Mouse (Mus musculus) neural tube, embryonic 11.5 days (tissue): ENCODE measurements around the gene Krt79. TPM values are rescaled to one million over a fixed set of nuclear protein-coding genes. Genes with fewer than 3 reads are reported as not detected.

Experiments
- ATAC-seq: fragments of 200-750 bp; cut with Nextera tagmentation; 2 replicates; pipeline ENCODE4 v1.8.0; 2017; ENCODE audit warnings: moderate number of reproducible peaks, mild to moderate bottlenecking, moderate TSS enrichment, moderate library complexity; ENCODE audit not compliant: insufficient read depth, low FRiP score, low TSS enrichment
- DNase-seq: peaks from one replicate; pipeline ENCODE4 v3.0.0-alpha.2; 2015; ENCODE audit warnings: low spot score
- H3K27ac ChIP-seq: fragments of 300-500 bp; sonication (generic); 2 replicates; pipeline ENCODE4 v1.5.1; 2014; ENCODE audit warnings: low read depth, mild to moderate bottlenecking, low read length
- H3K27me3 ChIP-seq: fragments of 300-500 bp; sonication (generic); 2 replicates; pipeline ENCODE4 v1.6.1; 2014; ENCODE audit warnings: mild to moderate bottlenecking, low read length, mixed read lengths; ENCODE audit not compliant: control insufficient read depth, insufficient read depth
- H3K36me3 ChIP-seq: fragments of 300-500 bp; sonication (generic); 2 replicates; pipeline ENCODE4 v1.6.1; 2014; ENCODE audit warnings: mild to moderate bottlenecking, low read length, moderate library complexity, mixed read lengths; ENCODE audit not compliant: control insufficient read depth, insufficient read depth
- H3K4me1 ChIP-seq: fragments of 300-500 bp; sonication (generic); 2 replicates; pipeline ENCODE4 v1.6.1; 2014; ENCODE audit warnings: low read length, mixed read lengths; ENCODE audit not compliant: control insufficient read depth, insufficient read depth
- H3K4me2 ChIP-seq: fragments of 300-500 bp; sonication (generic); 2 replicates; pipeline ENCODE4 v1.6.1; 2014; ENCODE audit warnings: low read depth, mild to moderate bottlenecking, moderate library complexity
- H3K4me3 ChIP-seq: fragments of 300-500 bp; sonication (generic); 2 replicates; pipeline ENCODE4 v1.5.1; 2014; ENCODE audit warnings: low read depth, low read length
- H3K9ac ChIP-seq: fragments of 300-500 bp; sonication (generic); 2 replicates; pipeline ENCODE4 v1.6.1; 2014; ENCODE audit warnings: mild to moderate bottlenecking, low read length
- H3K9me3 ChIP-seq: fragments of 300-500 bp; sonication (generic); 2 replicates; pipeline ENCODE4 v1.6.1; 2016; ENCODE audit warnings: low read length; ENCODE audit not compliant: control insufficient read depth
- WGBS: fragments of 180-500 bp; shearing (Covaris S2); extraction: QIAGEN DNeasy Blood & Tissue Kit; methylation state at CpG from one replicate; pipeline ENCODE4 v1.1.7; 2014; 5-methylcytosine and 5-hydroxymethylcytosine counted together
- polyA plus RNA-seq: library from polyadenylated mRNA; unstranded; fragments of >200 nt; fragmentation: Nextera tagmentation; extraction: Ambion mirVana; gene quantifications from 2 replicates; pipeline ENCODE4 v1.2.1, GENCODE M21; 2014

The Krt79 gene
- polyA plus RNA-seq, 1 experiment from 2014 or later, result 0.21 TPM

DNA sequence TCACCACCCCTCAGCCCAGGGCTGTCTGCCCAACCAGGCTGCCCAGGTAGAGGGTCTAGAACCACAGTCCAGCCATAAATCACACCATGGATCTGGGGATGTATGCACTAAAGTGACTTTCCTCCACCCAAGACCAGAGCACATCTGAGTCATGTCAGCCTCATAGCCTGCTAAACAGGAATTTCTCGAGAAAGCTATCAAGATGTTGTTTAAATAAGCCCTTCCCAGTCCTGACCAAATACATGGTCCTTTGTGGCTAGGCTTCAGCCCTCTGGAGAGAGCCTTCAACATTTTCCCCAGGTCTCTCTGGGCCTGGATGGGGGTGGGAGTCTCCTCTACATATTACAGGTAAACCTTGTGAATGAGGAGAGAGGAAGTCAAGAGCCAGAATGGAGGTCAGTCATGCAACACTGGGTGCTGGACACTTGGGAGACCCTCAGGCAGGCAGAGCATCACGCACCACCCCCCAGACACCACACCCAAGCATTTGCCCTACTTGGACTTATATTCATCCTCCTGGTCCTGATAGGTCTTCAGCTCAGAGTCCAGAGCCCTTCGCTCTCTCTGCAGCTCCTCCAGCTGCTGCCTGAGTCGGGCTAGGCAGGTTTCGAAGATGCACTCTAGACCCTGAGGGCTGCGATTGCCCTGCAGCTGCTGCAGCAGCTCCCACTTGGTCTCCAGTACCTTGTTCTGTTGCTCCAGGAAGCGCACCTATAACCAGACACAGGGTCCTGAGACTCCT, 12.8 kb upstream of the Krt79 start:
- WGBS, result 86% methylated on average over 7 of the region's 7 CpGs
- DNase-seq, result no peak
- Histone ChIP-seq H3K4me1 (no peaks in the 10 kb centered on the region), H3K36me3 (no peaks in the 10 kb centered on the region), H3K4me2 (no peak overlapping the region), H3K4me3 (no peak overlapping the region), H3K27ac (no peak overlapping the region), H3K9me3 (no peaks in the 10 kb centered on the region), H3K9ac (no peak overlapping the region), H3K27me3 (no peaks in the 10 kb centered on the region)
- ATAC-seq, result no peak

DNA sequence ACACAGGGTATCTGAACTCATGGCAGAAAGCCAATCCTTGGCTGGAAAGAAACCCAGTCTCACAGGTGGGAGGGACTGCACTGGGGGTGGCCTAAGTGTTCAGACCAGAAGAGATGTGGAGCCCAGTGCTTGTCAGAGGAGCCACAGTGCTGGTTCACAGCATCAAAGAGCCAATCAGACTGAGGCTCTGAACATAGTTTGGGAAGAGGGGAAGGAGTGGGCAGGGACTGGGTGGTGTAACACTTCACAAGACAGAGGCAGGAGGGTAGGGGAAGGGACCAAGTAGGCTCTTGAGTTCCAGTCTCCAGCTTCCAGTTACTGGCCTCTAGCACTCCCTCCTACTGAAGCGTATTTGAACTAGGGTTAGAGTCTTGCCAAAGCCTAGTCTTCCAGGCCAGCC, 5.3 kb upstream of the Krt79 start:
- no peak overlapping the region for H3K4me3 ChIP-seq
- ATAC-seq, result no peak
- 95% methylated on average over 1 of the region's 1 CpGs for WGBS
- H3K4me1 ChIP-seq, result no peaks in the 10 kb centered on the region
- no peaks in the 10 kb centered on the region for H3K9me3 ChIP-seq
- no peaks in the 10 kb centered on the region for H3K36me3 ChIP-seq
- H3K27me3 ChIP-seq, result no peaks in the 10 kb centered on the region
- DNase-seq, result no peak
- H3K9ac ChIP-seq, result no peak overlapping the region
- H3K4me2 ChIP-seq, result no peak overlapping the region
- no peak overlapping the region for H3K27ac ChIP-seq

DNA sequence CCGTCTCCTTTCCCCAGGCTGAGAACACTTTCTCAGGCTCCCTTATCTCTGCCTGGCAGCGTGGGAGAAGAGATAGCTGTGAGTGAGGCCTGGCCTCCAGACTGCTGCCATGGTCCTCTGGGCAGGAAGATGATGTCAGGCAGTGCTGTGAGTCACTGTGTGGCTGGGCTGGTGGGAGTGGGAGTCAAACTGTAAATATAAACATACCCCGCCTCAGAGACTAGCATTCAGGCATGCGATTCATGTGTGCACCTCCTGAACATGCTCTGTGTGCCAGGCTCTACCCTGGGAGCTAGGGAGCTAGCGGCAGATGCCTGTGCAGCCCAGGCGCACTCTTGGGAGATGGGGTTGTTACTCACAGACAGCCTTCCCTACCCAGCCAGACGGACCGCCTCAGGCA, 1.8 kb upstream of the Krt79 start:
- Histone ChIP-seq H3K27ac (no peak overlapping the region), H3K4me2 (no peak overlapping the region), H3K4me1 (no peaks in the 10 kb centered on the region), H3K27me3 (no peaks in the 10 kb centered on the region), H3K9me3 (no peaks in the 10 kb centered on the region), H3K36me3 (no peaks in the 10 kb centered on the region), H3K9ac (no peak overlapping the region), H3K4me3 (no peak overlapping the region)
- 69% methylated on average over 8 of the region's 8 CpGs for whole genome bisulfite sequencing
- no peak for ATAC-seq
- no peak for DNase-seq

DNA sequence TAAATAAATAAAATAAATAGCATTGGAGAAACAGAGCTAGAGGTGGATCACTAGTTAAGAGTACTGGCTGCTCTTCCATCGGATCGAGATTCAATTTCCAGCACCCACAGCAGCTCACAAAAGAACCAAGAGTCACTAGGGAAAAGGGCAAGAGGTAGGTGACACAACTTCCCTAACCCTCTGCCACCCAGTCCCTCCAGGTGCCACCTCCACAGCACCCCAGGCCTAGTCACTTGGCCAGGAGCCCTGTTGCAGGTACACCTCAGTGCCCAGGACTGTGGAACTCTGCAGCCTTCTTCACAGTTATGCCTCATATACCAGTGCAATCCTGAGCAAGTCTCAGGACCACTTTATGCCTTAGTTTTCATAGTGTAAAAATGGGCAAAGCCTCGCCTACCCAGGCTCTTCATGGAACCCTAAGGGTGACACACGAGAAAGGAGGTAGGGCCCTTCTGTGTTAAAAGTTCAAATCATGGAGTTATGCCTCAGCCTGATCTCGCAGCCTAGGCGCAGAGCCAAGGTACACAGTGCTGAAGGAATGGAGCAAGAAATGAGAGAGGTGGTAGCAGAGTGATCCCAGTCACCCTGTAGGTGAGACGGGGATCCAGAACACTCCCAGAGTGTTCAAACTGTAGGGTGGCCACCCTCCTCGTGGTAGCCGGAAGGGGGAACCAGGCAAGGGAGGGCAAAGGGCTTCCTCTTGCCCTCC, 1.4 kb downstream of the Krt79 start:
- H3K4me3 ChIP-seq, result no peak overlapping the region
- no peaks in the 10 kb centered on the region for H3K36me3 ChIP-seq
- H3K27me3 ChIP-seq, result no peaks in the 10 kb centered on the region
- no peak for DNase-seq
- no peak overlapping the region for H3K4me2 ChIP-seq
- H3K27ac ChIP-seq, result no peak overlapping the region
- ATAC-seq, result no peak
- 91% methylated on average over 9 of the region's 9 CpGs for WGBS
- no peaks in the 10 kb centered on the region for H3K4me1 ChIP-seq
- H3K9ac ChIP-seq, result no peak overlapping the region
- no peaks in the 10 kb centered on the region for H3K9me3 ChIP-seq

DNA sequence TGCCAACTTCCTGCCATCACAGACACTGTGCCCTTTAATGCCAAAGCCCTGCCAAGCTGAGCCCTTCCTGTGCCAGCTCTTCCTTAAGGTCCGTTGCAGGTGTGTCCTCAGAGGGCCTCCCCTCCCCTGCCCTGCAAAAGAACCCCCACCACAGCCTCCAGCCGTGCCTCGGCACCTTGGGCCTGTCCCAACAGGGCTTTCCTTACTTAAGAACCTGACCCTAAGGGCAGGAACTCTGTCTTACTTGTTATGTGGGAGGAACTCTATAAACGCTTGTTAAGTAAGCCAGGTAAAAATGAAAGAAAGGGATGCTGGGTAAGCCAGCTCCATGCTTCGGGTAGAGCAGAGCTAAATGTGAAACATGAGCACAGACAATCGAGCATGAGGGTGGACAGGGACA, 7.1 kb downstream of the Krt79 start:
- peaks cover 4% of the 10 kb centered on the region; the same call in 1 of the 2 replicates for H3K27me3 ChIP-seq
- H3K36me3 ChIP-seq, result no peaks in the 10 kb centered on the region
- WGBS, result 83% methylated on average over 6 of the region's 6 CpGs
- no peak overlapping the region for H3K27ac ChIP-seq
- no peaks in the 10 kb centered on the region for H3K9me3 ChIP-seq
- no peak overlapping the region for H3K9ac ChIP-seq
- H3K4me2 ChIP-seq, result no peak overlapping the region
- peaks cover 8% of the 10 kb centered on the region for H3K4me1 ChIP-seq
- no peak for ATAC-seq
- no peak overlapping the region for H3K4me3 ChIP-seq
- no peak for DNase-seq

DNA sequence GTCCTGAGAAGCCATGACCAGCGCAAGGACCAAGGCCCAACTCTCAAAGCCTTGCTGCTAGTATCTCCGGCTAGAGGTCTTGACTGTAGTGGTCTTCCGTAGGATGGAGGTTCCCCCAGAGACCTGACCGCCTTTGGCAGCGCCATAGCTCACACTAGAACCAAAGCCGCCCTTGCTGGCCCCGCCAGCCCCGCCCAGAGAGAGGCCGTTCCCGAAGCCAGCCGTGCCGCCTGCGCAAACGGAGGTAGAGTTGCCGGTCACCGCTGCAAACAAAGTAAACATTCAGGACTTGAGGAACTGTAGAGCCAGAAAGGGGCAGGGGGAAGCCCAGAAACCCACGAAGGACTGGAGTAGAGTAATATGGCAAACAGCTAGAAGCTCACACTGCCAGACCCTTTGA, 10.5 kb downstream of the Krt79 start:
- H3K9ac ChIP-seq, result no peak overlapping the region
- peaks cover 4% of the 10 kb centered on the region; the same call in 1 of the 2 replicates for H3K27me3 ChIP-seq
- WGBS, result 4% methylated on average over 17 of the region's 17 CpGs
- H3K4me2 ChIP-seq, result peak overlapping the region; percentile 41
- DNase-seq (peak; percentile 43), ATAC-seq (no peak)
- H3K36me3 ChIP-seq, result no peaks in the 10 kb centered on the region
- peaks cover 8% of the 10 kb centered on the region for H3K4me1 ChIP-seq
- H3K9me3 ChIP-seq, result no peaks in the 10 kb centered on the region
- H3K27ac ChIP-seq, result no peak overlapping the region
- peak overlapping the region; percentile 18; the same call in 1 of the 2 replicates for H3K4me3 ChIP-seq

DNA sequence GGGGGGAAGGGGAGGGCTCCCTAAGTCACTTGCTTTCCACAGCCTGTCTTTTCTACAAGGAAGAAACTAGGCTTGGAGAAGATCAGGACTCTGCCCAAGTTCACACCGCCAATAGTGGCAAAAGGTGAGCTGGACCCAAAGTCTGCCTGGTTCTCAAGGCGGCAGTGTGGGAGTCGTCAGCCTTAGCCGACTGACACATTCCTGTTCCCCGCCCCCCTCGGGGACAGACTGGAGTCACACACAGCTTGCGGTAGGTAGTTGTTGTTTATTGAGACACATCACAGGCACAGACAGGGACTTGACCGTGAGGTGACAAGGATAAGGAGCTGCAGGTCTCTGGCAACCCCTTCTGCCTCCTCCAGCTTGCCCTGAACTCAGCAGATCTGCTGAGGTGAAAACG, 11.0 kb downstream of the Krt79 start:
- ATAC-seq (no peak), DNase-seq (no peak)
- no peak overlapping the region for H3K27ac ChIP-seq
- no peaks in the 10 kb centered on the region for H3K36me3 ChIP-seq
- 10% methylated on average over 9 of the region's 9 CpGs for WGBS
- no peak overlapping the region for H3K9ac ChIP-seq
- peaks cover 4% of the 10 kb centered on the region; the same call in 1 of the 2 replicates for H3K27me3 ChIP-seq
- H3K4me3 ChIP-seq, result no peak overlapping the region
- H3K4me2 ChIP-seq, result no peak overlapping the region
- H3K9me3 ChIP-seq, result no peaks in the 10 kb centered on the region
- peaks cover 8% of the 10 kb centered on the region for H3K4me1 ChIP-seq

DNA sequence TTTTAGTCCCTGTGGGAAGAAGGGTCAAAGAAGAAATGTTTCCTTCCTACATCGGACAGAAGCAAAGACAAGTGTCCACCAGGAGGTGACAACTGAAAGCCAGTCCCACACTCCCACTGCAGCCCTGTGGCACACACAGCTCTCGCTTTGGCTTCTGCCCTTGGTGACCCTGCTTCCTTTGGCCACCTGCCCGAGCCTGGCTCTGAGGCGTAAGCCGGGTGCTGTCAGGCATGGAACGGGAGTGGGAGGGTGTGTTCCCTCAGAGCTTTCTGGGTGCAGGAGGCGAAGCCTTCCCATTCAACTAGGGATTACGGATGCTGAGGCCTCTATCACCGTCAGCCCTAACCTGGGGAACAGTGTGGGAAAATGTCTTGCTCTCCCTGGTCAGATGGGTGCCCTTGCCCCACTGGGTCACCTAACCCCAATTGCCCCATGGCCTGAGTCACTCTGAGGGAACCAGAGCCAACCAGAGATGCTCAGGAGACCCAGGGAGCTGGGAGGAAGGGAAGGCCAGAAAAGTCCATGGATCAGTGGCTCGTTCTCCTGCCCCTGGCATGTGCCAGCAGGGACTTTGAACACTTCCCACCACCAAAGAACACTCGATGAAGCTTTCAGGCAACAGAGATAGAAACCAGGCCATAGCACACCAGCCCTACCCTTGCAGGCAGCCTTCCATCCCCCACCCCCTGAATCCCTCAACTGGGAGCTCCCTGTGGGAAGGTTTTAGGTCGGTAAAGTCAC, 12.6 kb downstream of the Krt79 start:
- ATAC-seq (no peak), DNase-seq (no peak)
- 72% methylated on average over 12 of the region's 12 CpGs for WGBS
- peaks cover 8% of the 10 kb centered on the region for H3K4me1 ChIP-seq
- H3K27me3 ChIP-seq, result peaks cover 4% of the 10 kb centered on the region; the same call in 1 of the 2 replicates
- H3K9me3 ChIP-seq, result no peaks in the 10 kb centered on the region
- H3K4me3 ChIP-seq, result no peak overlapping the region
- no peaks in the 10 kb centered on the region for H3K36me3 ChIP-seq
- H3K4me2 ChIP-seq, result no peak overlapping the region
- no peak overlapping the region for H3K27ac ChIP-seq
- H3K9ac ChIP-seq, result no peak overlapping the region
